Mouse (Mus musculus): ENCODE results near the gene Tmem222. TPM values are rescaled to one million over a fixed set of nuclear protein-coding genes. Genes with fewer than 3 reads are reported as not detected.

Tmem222 gene
- polyA plus RNA-seq, 1 experiment from 2014 or later: 52.4 TPM

- peaks cover 8% of the 10 kb centered on the region; the same call in 1 of the 2 replicates for H3K9me3 ChIP-seq (replicated peaks)
- WGBS: 89% methylated on average over 3 of the region's 3 CpGs
- ATAC-seq (ENCODE audit: insufficient number of reproducible peaks, low FRiP score): no peak
- H3K4me3 ChIP-seq: no peak overlapping the region
- H3K4me1 ChIP-seq (replicated peaks): no peaks in the 10 kb centered on the region
- no peak overlapping the region for H3K9ac ChIP-seq
- H3K4me2 ChIP-seq: no peak overlapping the region
- H3K27ac ChIP-seq (ENCODE audit: poor library complexity, severe bottlenecking): no peak overlapping the region
- no peaks in the 10 kb centered on the region; the same call in 1 of the 2 replicates for H3K27me3 ChIP-seq (replicated peaks)
- H3K36me3 ChIP-seq: peaks cover 60% of the 10 kb centered on the region
These were observed 12.3 kb downstream of the Tmem222 start for GRCm38 (mm10) chr4:133265297-133265696.

- H3K27ac ChIP-seq (ENCODE audit: poor library complexity, severe bottlenecking): no peak overlapping the region
- 91% methylated on average over 2 of the region's 2 CpGs for WGBS
These were observed 13.0 kb downstream of the Tmem222 start for GRCm38 (mm10) chr4:133264559-133264958.

GRCm38 (mm10) chr4:133263756-133264155 is 13.8 kb downstream of the Tmem222 start:
- 88% methylated on average over 5 of the region's 5 CpGs for WGBS
- Histone ChIP-seq H3K9ac (no peak overlapping the region), H3K4me3 (no peak overlapping the region), H3K4me1 (replicated peaks) (no peaks in the 10 kb centered on the region), H3K27me3 (replicated peaks) (peaks cover 7% of the 10 kb centered on the region), H3K4me2 (no peak overlapping the region), H3K36me3 (peaks cover 50% of the 10 kb centered on the region), H3K9me3 (replicated peaks) (peaks cover 8% of the 10 kb centered on the region; the same call in 1 of the 2 replicates), H3K27ac (ENCODE audit: poor library complexity, severe bottlenecking) (no peak overlapping the region)
- no peak for ATAC-seq (ENCODE audit: insufficient number of reproducible peaks, low FRiP score)

More at GRCm38 (mm10) chr4:133264559-133264958, 13.0 kb downstream of the Tmem222 start:
- Histone ChIP-seq H3K9me3 (replicated peaks) (peaks cover 8% of the 10 kb centered on the region; the same call in 1 of the 2 replicates), H3K27me3 (replicated peaks) (no peaks in the 10 kb centered on the region; the same call in 1 of the 2 replicates), H3K4me2 (no peak overlapping the region), H3K9ac (no peak overlapping the region), H3K4me1 (replicated peaks) (no peaks in the 10 kb centered on the region), H3K36me3 (peaks cover 58% of the 10 kb centered on the region), H3K4me3 (no peak overlapping the region)
- ATAC-seq (ENCODE audit: insufficient number of reproducible peaks, low FRiP score): no peak

GRCm38 (mm10) chr4:133262882-133263281 is 14.7 kb downstream of the Tmem222 start, which contains the start of gene Sytl1:
Gene Sytl1, minus strand, starts transcription at chr4:133263113.
- Histone ChIP-seq H3K9me3 (replicated peaks) (peaks cover 8% of the 10 kb centered on the region; the same call in 1 of the 2 replicates), H3K27me3 (replicated peaks) (peaks cover 13% of the 10 kb centered on the region), H3K36me3 (peaks cover 41% of the 10 kb centered on the region), H3K4me1 (replicated peaks) (no peaks in the 10 kb centered on the region), H3K4me2 (no peak within 1 kb of the TSS), H3K4me3 (no peak within 1 kb of the TSS), H3K9ac (no peak within 1 kb of the TSS), H3K27ac (ENCODE audit: poor library complexity, severe bottlenecking) (no peak within 1 kb of the TSS)
- 43% methylated on average over 7 of the region's 7 CpGs for WGBS
- ATAC-seq (ENCODE audit: insufficient number of reproducible peaks, low FRiP score): no peak

- H3K27ac ChIP-seq (ENCODE audit: poor library complexity, severe bottlenecking): no peak overlapping the region
- H3K27me3 ChIP-seq (replicated peaks): peaks cover 18% of the 10 kb centered on the region
- 64% methylated on average over 7 of the region's 7 CpGs for WGBS
- no peak overlapping the region for H3K4me3 ChIP-seq
- H3K36me3 ChIP-seq: peaks cover 36% of the 10 kb centered on the region
- ATAC-seq (ENCODE audit: insufficient number of reproducible peaks, low FRiP score): no peak
- H3K9ac ChIP-seq: no peak overlapping the region
- H3K9me3 ChIP-seq (replicated peaks): peaks cover 8% of the 10 kb centered on the region; the same call in 1 of the 2 replicates
- H3K4me2 ChIP-seq: no peak overlapping the region
- H3K4me1 ChIP-seq (replicated peaks): no peaks in the 10 kb centered on the region
These were observed 15.2 kb downstream of the Tmem222 start for GRCm38 (mm10) chr4:133262375-133262765.

GRCm38 (mm10) chr4:133261641-133262374 is 15.8 kb downstream of the Tmem222 start:
- no peak for ATAC-seq (ENCODE audit: insufficient number of reproducible peaks, low FRiP score)
- Histone ChIP-seq H3K27me3 (replicated peaks) (peaks cover 24% of the 10 kb centered on the region), H3K36me3 (peaks cover 31% of the 10 kb centered on the region), H3K9me3 (replicated peaks) (peaks cover 8% of the 10 kb centered on the region; the same call in 1 of the 2 replicates), H3K27ac (ENCODE audit: poor library complexity, severe bottlenecking) (no peak overlapping the region), H3K4me2 (no peak overlapping the region), H3K9ac (no peak overlapping the region), H3K4me3 (no peak overlapping the region), H3K4me1 (replicated peaks) (0 out of 2 replicates have a peak, but pooled peaks cover 1% of the 10 kb centered on the region)
- WGBS: 44% methylated on average over 10 of the region's 10 CpGs

GRCm38 (mm10) chr4:133257798-133258408 is 19.7 kb downstream of the Tmem222 start:
- H3K9ac ChIP-seq: no peak overlapping the region
- no peaks in the 10 kb centered on the region for H3K9me3 ChIP-seq (replicated peaks)
- 0 out of 2 replicates have a peak, but pooled peaks cover 3% of the 10 kb centered on the region for H3K4me1 ChIP-seq (replicated peaks)
- ATAC-seq (ENCODE audit: insufficient number of reproducible peaks, low FRiP score): 0 out of 2 replicates have a peak, but pooled peaks have one; percentile 27
- no peak overlapping the region for H3K4me2 ChIP-seq
- WGBS: 75% methylated on average over 12 of the region's 12 CpGs
- no peak overlapping the region for H3K27ac ChIP-seq (ENCODE audit: poor library complexity, severe bottlenecking)
- H3K27me3 ChIP-seq (replicated peaks): peaks cover 62% of the 10 kb centered on the region
- no peaks in the 10 kb centered on the region for H3K36me3 ChIP-seq
- no peak overlapping the region for H3K4me3 ChIP-seq

- Histone ChIP-seq H3K36me3 (no peaks in the 10 kb centered on the region), H3K4me2 (no peak overlapping the region), H3K4me1 (replicated peaks) (0 out of 2 replicates have a peak, but pooled peaks cover 3% of the 10 kb centered on the region), H3K9ac (no peak overlapping the region), H3K27me3 (replicated peaks) (peaks cover 68% of the 10 kb centered on the region), H3K27ac (ENCODE audit: poor library complexity, severe bottlenecking) (no peak overlapping the region), H3K4me3 (no peak overlapping the region), H3K9me3 (replicated peaks) (no peaks in the 10 kb centered on the region)
- 30% methylated on average over 12 of the region's 12 CpGs for WGBS
- no peak for ATAC-seq (ENCODE audit: insufficient number of reproducible peaks, low FRiP score)
These were observed 20.4 kb downstream of the Tmem222 start for GRCm38 (mm10) chr4:133257230-133257629.

GRCm38 (mm10) chr4:133256820-133257219 is 20.8 kb downstream of the Tmem222 start:
- Histone ChIP-seq H3K27ac (ENCODE audit: poor library complexity, severe bottlenecking) (no peak overlapping the region), H3K36me3 (no peaks in the 10 kb centered on the region), H3K27me3 (replicated peaks) (peaks cover 73% of the 10 kb centered on the region), H3K4me1 (replicated peaks) (0 out of 2 replicates have a peak, but pooled peaks cover 3% of the 10 kb centered on the region), H3K4me2 (peak overlapping the region; percentile 4), H3K9me3 (replicated peaks) (no peaks in the 10 kb centered on the region), H3K4me3 (no peak overlapping the region), H3K9ac (no peak overlapping the region)
- ATAC-seq (ENCODE audit: insufficient number of reproducible peaks, low FRiP score): no peak
- whole genome bisulfite sequencing: 16% methylated on average over 24 of the region's 24 CpGs

- Histone ChIP-seq H3K27me3 (replicated peaks) (peaks cover 87% of the 10 kb centered on the region), H3K4me3 (no peak overlapping the region), H3K4me1 (replicated peaks) (peaks cover 15% of the 10 kb centered on the region), H3K4me2 (no peak overlapping the region), H3K9me3 (replicated peaks) (no peaks in the 10 kb centered on the region), H3K36me3 (no peaks in the 10 kb centered on the region), H3K9ac (no peak overlapping the region), H3K27ac (ENCODE audit: poor library complexity, severe bottlenecking) (no peak overlapping the region)
- no peak for ATAC-seq (ENCODE audit: insufficient number of reproducible peaks, low FRiP score)
- 39% methylated on average over 6 of the region's 6 CpGs for WGBS
These were observed 22.2 kb downstream of the Tmem222 start for GRCm38 (mm10) chr4:133255392-133255791.

GRCm38 (mm10) chr4:133253412-133253811 is 24.2 kb downstream of the Tmem222 start:
- peaks cover 96% of the 10 kb centered on the region for H3K27me3 ChIP-seq (replicated peaks)
- H3K4me3 ChIP-seq: no peak overlapping the region
- no peak overlapping the region for H3K27ac ChIP-seq (ENCODE audit: poor library complexity, severe bottlenecking)
- WGBS: 82% methylated on average over 12 of the region's 12 CpGs
- H3K9me3 ChIP-seq (replicated peaks): no peaks in the 10 kb centered on the region
- H3K9ac ChIP-seq: no peak overlapping the region
- H3K4me1 ChIP-seq (replicated peaks): peaks cover 16% of the 10 kb centered on the region
- no peak for ATAC-seq (ENCODE audit: insufficient number of reproducible peaks, low FRiP score)
- H3K36me3 ChIP-seq: no peaks in the 10 kb centered on the region
- H3K4me2 ChIP-seq: no peak overlapping the region
